15 mouse cellular contexts compared by ENCODE assay signal in the genomic region with DNA sequence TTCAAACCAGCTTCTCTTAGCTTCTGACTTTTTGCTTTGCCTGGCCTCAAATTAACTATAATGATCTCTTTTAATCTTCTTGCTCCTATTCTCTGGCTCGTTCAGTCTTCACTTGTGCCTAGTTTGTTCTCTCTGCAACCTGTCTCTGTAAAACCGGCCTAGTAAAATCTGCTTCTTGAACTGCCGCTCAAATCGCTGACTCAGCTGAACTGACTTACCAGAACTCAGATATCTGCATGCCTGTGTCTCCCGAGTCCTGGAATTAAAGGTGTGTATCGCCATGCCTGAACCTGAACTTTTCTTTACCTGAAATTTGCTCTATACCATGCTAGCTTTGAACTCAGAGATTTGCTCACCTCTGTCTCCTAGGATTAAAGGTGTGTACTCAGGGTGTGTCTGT.
"Had no signal": no experiment of that assay in that cellular context is flagged by ENCODE, and none has a peak within 500 bp of the region (broad histone marks: within the 10 kb centered on the region; RNA-seq: fewer than 3 reads in every experiment).

No protein-coding gene starts in this region.

- H3K9me3 ChIP-seq: lung, embryonic 15.5 days; megakaryocyte, embryonic 14.5 days; midbrain, embryonic 13.5 days; midbrain, embryonic 15.5 days; neural tube, embryonic 12.5 days; stomach, embryonic 15.5 days had no signal

- H3K4me1 ChIP-seq: lung, embryonic 15.5 days; megakaryocyte, embryonic 14.5 days; neural tube, embryonic 12.5 days; stomach, embryonic 15.5 days had no signal

- H3K36me3 ChIP-seq: lung, embryonic 15.5 days; midbrain, embryonic 13.5 days; midbrain, embryonic 15.5 days; neural tube, embryonic 12.5 days; stomach, embryonic 15.5 days had no signal

- H3K9ac ChIP-seq: lung, embryonic 15.5 days; midbrain, embryonic 13.5 days; midbrain, embryonic 15.5 days; neural tube, embryonic 12.5 days; stomach, embryonic 15.5 days had no signal

- H3K27ac ChIP-seq: lung, embryonic 15.5 days; macrophage; midbrain, embryonic 13.5 days; midbrain, embryonic 15.5 days; neural tube, embryonic 12.5 days; stomach, embryonic 15.5 days; stomach, postnatal 0 days had no signal

- DNase-seq: lung, adult 2 months; lung, postnatal 14 days; lung, postnatal 36 days; right cerebral cortex, postnatal 14 days; thymus, adult 2 months; thymus, postnatal 25 days; thymus, postnatal 4 days had no signal

- H3K4me3 ChIP-seq: lung, embryonic 15.5 days; megakaryocyte, embryonic 14.5 days; midbrain, embryonic 13.5 days; midbrain, embryonic 15.5 days; neural tube, embryonic 12.5 days; stomach, embryonic 15.5 days had no signal
